Mouse (Mus musculus): Measurements from ENCODE around the gene Srp68. TPM values are rescaled to one million over a fixed set of nuclear protein-coding genes. Genes with fewer than 3 reads are reported as not detected.
A peak's percentile ranks its signal among the peaks of the same experiment; 100 is the strongest.

Gene Srp68
- polyA plus RNA-seq, 1 experiment, result 1.9 TPM

- Histone ChIP-seq H3K4me3 (replicated peaks) (peak overlapping the region; percentile 83), H3K27me3 (ENCODE audit: control insufficient read depth) (no peaks in the 10 kb centered on the region), H3K4me1 (ENCODE audit: control insufficient read depth) (peaks cover 32% of the 10 kb centered on the region), H3K9me3 (ENCODE audit: control insufficient read depth, low read length) (peaks cover 5% of the 10 kb centered on the region; the same call in 1 of the 2 replicates), H3K36me3 (ENCODE audit: control insufficient read depth) (peaks cover 32% of the 10 kb centered on the region)
- no peak for TF ChIP-seq GATA1 (IDR thresholded peaks at IDR 0.05; ENCODE audit: low read length)
- no peak for TF ChIP-seq TAL1 (IDR thresholded peaks at IDR 0.05; ENCODE audit: low read length)
Observed at GRCm38 (mm10) chr11:116306126-116306982, 32.3 kb upstream of the Srp68 start.

GRCm38 (mm10) chr11:116305423-116305822 is 31.4 kb upstream of the Srp68 start:
- no peak for TF ChIP-seq TAL1 (IDR thresholded peaks at IDR 0.05; ENCODE audit: low read length)
- no peak for TF ChIP-seq GATA1 (IDR thresholded peaks at IDR 0.05; ENCODE audit: low read length)
- peaks cover 32% of the 10 kb centered on the region for H3K4me1 ChIP-seq (ENCODE audit: control insufficient read depth)
- H3K4me3 ChIP-seq (replicated peaks), result peak overlapping the region; percentile 83
- no peaks in the 10 kb centered on the region for H3K27me3 ChIP-seq (ENCODE audit: control insufficient read depth)
- peaks cover 39% of the 10 kb centered on the region for H3K36me3 ChIP-seq (ENCODE audit: control insufficient read depth)
- peaks cover 5% of the 10 kb centered on the region; the same call in 1 of the 2 replicates for H3K9me3 ChIP-seq (ENCODE audit: control insufficient read depth, low read length)

- H3K27me3 ChIP-seq (ENCODE audit: control insufficient read depth), result no peaks in the 10 kb centered on the region
- peaks cover 62% of the 10 kb centered on the region for H3K36me3 ChIP-seq (ENCODE audit: control insufficient read depth)
- TF ChIP-seq GATA1 (IDR thresholded peaks at IDR 0.05; ENCODE audit: low read length) (no peak), TAL1 (IDR thresholded peaks at IDR 0.05; ENCODE audit: low read length) (no peak)
- H3K4me1 ChIP-seq (ENCODE audit: control insufficient read depth), result peaks cover 6% of the 10 kb centered on the region
- no peak overlapping the region for H3K4me3 ChIP-seq (replicated peaks)
- no peaks in the 10 kb centered on the region for H3K9me3 ChIP-seq (ENCODE audit: control insufficient read depth, low read length)
Observed at GRCm38 (mm10) chr11:116298621-116299020, 24.6 kb upstream of the Srp68 start.

- Histone ChIP-seq H3K9me3 (ENCODE audit: control insufficient read depth, low read length) (no peaks in the 10 kb centered on the region), H3K36me3 (ENCODE audit: control insufficient read depth) (peaks cover 58% of the 10 kb centered on the region), H3K4me1 (ENCODE audit: control insufficient read depth) (peaks cover 9% of the 10 kb centered on the region), H3K4me3 (replicated peaks) (no peak overlapping the region), H3K27me3 (ENCODE audit: control insufficient read depth) (no peaks in the 10 kb centered on the region)
- TF ChIP-seq GATA1 (IDR thresholded peaks at IDR 0.05; ENCODE audit: low read length) (no peak), TAL1 (IDR thresholded peaks at IDR 0.05; ENCODE audit: low read length) (no peak)
Observed at GRCm38 (mm10) chr11:116298221-116298620, 24.2 kb upstream of the Srp68 start.

GRCm38 (mm10) chr11:116297017-116297416 is 23.0 kb upstream of the Srp68 start:
- Histone ChIP-seq H3K9me3 (ENCODE audit: control insufficient read depth, low read length) (no peaks in the 10 kb centered on the region), H3K4me3 (replicated peaks) (no peak overlapping the region), H3K27me3 (ENCODE audit: control insufficient read depth) (no peaks in the 10 kb centered on the region), H3K4me1 (ENCODE audit: control insufficient read depth) (peaks cover 16% of the 10 kb centered on the region), H3K36me3 (ENCODE audit: control insufficient read depth) (peaks cover 50% of the 10 kb centered on the region)
- no peak for TF ChIP-seq TAL1 (IDR thresholded peaks at IDR 0.05; ENCODE audit: low read length)
- TF ChIP-seq GATA1 (IDR thresholded peaks at IDR 0.05; ENCODE audit: low read length), result no peak

GRCm38 (mm10) chr11:116296191-116296734 is 22.2 kb upstream of the Srp68 start:
- TF ChIP-seq TAL1 (IDR thresholded peaks at IDR 0.05; ENCODE audit: low read length) (no peak), GATA1 (IDR thresholded peaks at IDR 0.05; ENCODE audit: low read length) (no peak)
- Histone ChIP-seq H3K27me3 (ENCODE audit: control insufficient read depth) (no peaks in the 10 kb centered on the region), H3K36me3 (ENCODE audit: control insufficient read depth) (peaks cover 46% of the 10 kb centered on the region), H3K9me3 (ENCODE audit: control insufficient read depth, low read length) (no peaks in the 10 kb centered on the region), H3K4me1 (ENCODE audit: control insufficient read depth) (peaks cover 16% of the 10 kb centered on the region), H3K4me3 (replicated peaks) (no peak overlapping the region)

- no peak for TF ChIP-seq GATA1 (IDR thresholded peaks at IDR 0.05; ENCODE audit: low read length)
- no peak for TF ChIP-seq TAL1 (IDR thresholded peaks at IDR 0.05; ENCODE audit: low read length)
- no peaks in the 10 kb centered on the region for H3K9me3 ChIP-seq (ENCODE audit: control insufficient read depth, low read length)
- no peak overlapping the region for H3K4me3 ChIP-seq (replicated peaks)
- H3K27me3 ChIP-seq (ENCODE audit: control insufficient read depth), result no peaks in the 10 kb centered on the region
- peaks cover 41% of the 10 kb centered on the region for H3K36me3 ChIP-seq (ENCODE audit: control insufficient read depth)
- peaks cover 16% of the 10 kb centered on the region for H3K4me1 ChIP-seq (ENCODE audit: control insufficient read depth)
Observed at GRCm38 (mm10) chr11:116294319-116294718, 20.3 kb upstream of the Srp68 start.

GRCm38 (mm10) chr11:116293538-116294137 is 19.6 kb upstream of the Srp68 start:
- peaks cover 17% of the 10 kb centered on the region for H3K4me1 ChIP-seq (ENCODE audit: control insufficient read depth)
- H3K4me3 ChIP-seq (replicated peaks), result no peak overlapping the region
- TF ChIP-seq GATA1 (IDR thresholded peaks at IDR 0.05; ENCODE audit: low read length) (no peak), TAL1 (IDR thresholded peaks at IDR 0.05; ENCODE audit: low read length) (no peak)
- no peaks in the 10 kb centered on the region for H3K9me3 ChIP-seq (ENCODE audit: control insufficient read depth, low read length)
- peaks cover 41% of the 10 kb centered on the region for H3K36me3 ChIP-seq (ENCODE audit: control insufficient read depth)
- H3K27me3 ChIP-seq (ENCODE audit: control insufficient read depth), result no peaks in the 10 kb centered on the region

DNA sequence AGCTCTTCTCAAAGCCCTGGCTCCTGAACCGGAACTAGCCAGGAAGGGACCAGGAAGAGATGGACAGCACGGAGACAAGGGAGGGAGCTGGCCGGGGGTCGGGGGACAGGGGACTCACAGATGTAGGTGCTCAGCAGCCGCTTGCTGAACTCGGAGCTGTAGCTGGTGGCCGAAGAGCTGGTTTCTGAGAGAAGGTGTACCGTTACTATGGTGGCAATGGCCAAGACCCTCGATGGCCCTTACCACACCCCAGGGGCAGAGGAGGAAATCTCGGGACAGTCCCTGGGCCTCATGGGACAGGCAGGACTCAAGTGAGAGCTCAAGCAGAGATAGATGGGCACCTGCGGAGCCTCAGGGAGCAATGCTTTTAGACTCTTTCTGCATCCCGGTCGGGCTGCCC is 18.4 kb upstream of the Srp68 start:
- Histone ChIP-seq H3K9me3 (ENCODE audit: control insufficient read depth, low read length) (no peaks in the 10 kb centered on the region), H3K27me3 (ENCODE audit: control insufficient read depth) (no peaks in the 10 kb centered on the region), H3K36me3 (ENCODE audit: control insufficient read depth) (peaks cover 49% of the 10 kb centered on the region), H3K4me1 (ENCODE audit: control insufficient read depth) (peaks cover 30% of the 10 kb centered on the region), H3K4me3 (replicated peaks) (no peak overlapping the region)
- TF ChIP-seq TAL1 (IDR thresholded peaks at IDR 0.05; ENCODE audit: low read length) (no peak), GATA1 (IDR thresholded peaks at IDR 0.05; ENCODE audit: low read length) (no peak)

All from erythroblast, embryonic 14.5 days (primary cell).